Mouse (Mus musculus): ENCODE measurements at regions not wholly inside any gene's neighbourhood (a gene's known extent, or its start where the extent isn't known, plus 50 kb on each side); places are given as distances from the start of the nearest gene placed in this dataset.

DNA sequence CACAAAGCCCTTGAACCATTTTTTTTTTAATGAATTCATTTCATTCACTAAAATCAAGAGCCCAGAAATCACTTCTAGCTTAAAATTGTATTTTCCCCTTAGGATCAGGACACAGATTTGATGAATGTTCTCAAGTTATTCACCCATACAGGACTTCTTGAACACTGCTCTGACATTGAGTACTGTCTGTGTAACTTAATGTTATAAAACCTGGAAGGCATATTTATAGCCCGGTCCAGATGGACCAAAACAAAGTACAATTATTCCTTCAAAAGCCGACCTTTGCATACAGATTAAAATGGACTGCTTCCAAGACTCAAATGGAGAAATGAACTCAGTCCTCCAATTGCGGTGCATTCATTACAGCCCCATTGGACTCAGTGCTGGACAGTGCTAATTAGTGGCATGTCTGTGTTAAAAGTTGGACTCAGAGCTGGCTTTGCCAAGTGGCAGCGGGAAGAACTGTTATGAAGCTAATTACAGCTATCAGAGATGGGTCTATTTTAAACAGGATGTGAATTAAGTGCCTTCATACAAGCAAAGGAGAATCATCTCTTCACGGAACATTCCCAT lies 1499.2 kb upstream of the Slc10a2 start:
- peak; percentile 36; the same call in 1 of the 2 replicates for ATAC-seq
- Histone ChIP-seq H3K36me3 (ENCODE audit: control insufficient read depth, insufficient read depth, low read length) (no peaks in the 10 kb centered on the region), H3K9ac (ENCODE audit: low read depth, low read length) (no peak overlapping the region), H3K27ac (ENCODE audit: low read length) (no peak overlapping the region), H3K4me3 (ENCODE audit: low read depth, low read length) (no peak overlapping the region), H3K9me3 (replicated peaks; ENCODE audit: control insufficient read depth, low read length, poor library complexity, severe bottlenecking) (no peaks in the 10 kb centered on the region), H3K4me2 (ENCODE audit: low read length) (no peak overlapping the region), H3K4me1 (ENCODE audit: control insufficient read depth, insufficient read depth, low read length) (peaks cover 5% of the 10 kb centered on the region; the same call in 1 of the 2 replicates), H3K27me3 (ENCODE audit: control insufficient read depth, insufficient read depth, low read depth, low read length) (no peaks in the 10 kb centered on the region)
- WGBS = 67% methylated on average over 5 of the region's 5 CpGs

DNA sequence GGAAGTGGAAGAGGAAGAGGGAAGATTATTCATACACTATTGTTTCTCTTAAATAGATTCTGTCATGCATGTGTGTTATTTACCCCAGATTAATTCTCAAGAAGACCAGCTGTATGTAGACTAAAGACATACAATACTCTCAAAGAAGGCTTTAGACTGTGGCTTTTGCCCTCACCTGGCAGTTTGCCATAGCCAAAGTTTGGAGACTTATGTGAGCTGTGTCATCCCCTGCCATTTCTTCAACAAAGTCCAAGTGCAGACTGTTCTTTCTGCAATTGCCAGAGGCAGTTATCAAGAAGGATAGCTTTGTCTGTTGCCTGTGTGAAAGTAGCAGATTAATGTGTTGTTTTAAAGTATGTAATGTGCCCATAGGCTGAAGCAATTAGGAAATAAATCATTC lies 1485.0 kb upstream of the Slc10a2 start:
- Histone ChIP-seq H3K9me3 (replicated peaks; ENCODE audit: control insufficient read depth, low read length, poor library complexity, severe bottlenecking) (no peaks in the 10 kb centered on the region), H3K4me1 (ENCODE audit: control insufficient read depth, insufficient read depth, low read length) (no peaks in the 10 kb centered on the region), H3K27me3 (ENCODE audit: control insufficient read depth, insufficient read depth, low read depth, low read length) (no peaks in the 10 kb centered on the region), H3K9ac (ENCODE audit: low read depth, low read length) (no peak overlapping the region), H3K27ac (ENCODE audit: low read length) (no peak overlapping the region), H3K4me3 (ENCODE audit: low read depth, low read length) (no peak overlapping the region), H3K4me2 (ENCODE audit: low read length) (no peak overlapping the region), H3K36me3 (ENCODE audit: control insufficient read depth, insufficient read depth, low read length) (no peaks in the 10 kb centered on the region)
- no peak for ATAC-seq

DNA sequence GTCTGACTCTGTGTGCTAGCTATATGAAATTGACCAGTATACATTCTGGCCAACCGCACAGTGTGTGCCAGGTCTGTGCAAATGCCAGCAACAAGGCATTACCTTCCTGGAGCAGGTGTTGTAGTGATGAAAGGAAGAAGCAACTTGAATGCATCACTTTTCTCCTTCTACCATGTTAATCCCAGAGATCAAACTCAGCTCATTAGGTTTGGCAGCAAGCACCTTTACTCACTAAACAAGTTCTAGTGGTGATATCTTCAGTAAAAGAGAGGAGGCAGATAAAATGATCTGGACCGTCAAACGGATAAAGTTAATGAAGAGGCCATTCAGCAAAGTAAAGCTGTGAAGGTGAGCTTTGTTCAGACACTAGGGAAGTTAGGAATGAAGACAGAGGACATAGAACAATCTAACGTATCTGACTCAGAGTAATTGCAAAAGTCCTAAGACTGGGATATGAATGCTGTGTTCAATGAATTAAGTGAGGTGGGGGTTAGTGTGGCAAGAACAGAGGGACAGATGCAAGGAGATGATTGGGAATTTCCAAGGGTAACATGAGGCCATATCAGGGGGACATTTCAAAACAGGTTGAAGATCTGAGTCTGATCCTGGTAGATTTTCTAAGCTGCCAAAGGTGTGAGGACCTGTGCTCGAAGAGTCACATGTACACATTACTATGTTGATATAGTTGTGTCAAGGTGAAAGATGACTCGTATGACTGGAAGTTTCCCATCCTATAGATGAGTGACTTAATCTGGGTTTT lies 1478.4 kb upstream of the Slc10a2 start:
- Histone ChIP-seq H3K9ac (ENCODE audit: low read depth, low read length) (no peak overlapping the region), H3K36me3 (ENCODE audit: control insufficient read depth, insufficient read depth, low read length) (no peaks in the 10 kb centered on the region), H3K9me3 (replicated peaks; ENCODE audit: control insufficient read depth, low read length, poor library complexity, severe bottlenecking) (no peaks in the 10 kb centered on the region), H3K27me3 (ENCODE audit: control insufficient read depth, insufficient read depth, low read depth, low read length) (no peaks in the 10 kb centered on the region), H3K4me2 (ENCODE audit: low read length) (no peak overlapping the region), H3K4me1 (ENCODE audit: control insufficient read depth, insufficient read depth, low read length) (no peaks in the 10 kb centered on the region), H3K4me3 (ENCODE audit: low read depth, low read length) (no peak overlapping the region), H3K27ac (ENCODE audit: low read length) (no peak overlapping the region)
- ATAC-seq = no peak
- WGBS = 94% methylated on average over 6 of the region's 6 CpGs

DNA sequence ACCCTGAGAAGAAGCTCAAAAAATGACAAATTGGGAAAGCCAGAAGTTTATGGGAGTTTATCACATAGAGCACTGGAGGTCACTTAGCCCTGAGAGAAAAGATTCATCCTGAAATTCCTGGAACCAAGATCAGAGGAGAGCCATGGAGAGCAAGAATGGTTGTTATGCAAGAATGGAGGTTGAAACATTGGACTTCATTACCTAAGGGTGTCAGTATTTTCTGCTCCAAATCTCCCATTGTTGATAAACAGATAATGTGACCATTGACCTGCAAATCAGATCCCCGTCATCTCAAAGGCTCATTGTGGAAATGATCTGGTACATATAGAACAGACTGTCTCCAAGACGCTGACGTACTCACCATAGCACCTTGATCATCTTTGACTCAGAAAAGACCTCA lies 1477.6 kb upstream of the Slc10a2 start:
- WGBS = 89% methylated on average over 3 of the region's 3 CpGs
- no peak overlapping the region for H3K4me2 ChIP-seq (ENCODE audit: low read length)
- H3K27me3 ChIP-seq (ENCODE audit: control insufficient read depth, insufficient read depth, low read depth, low read length) = no peaks in the 10 kb centered on the region
- no peak overlapping the region for H3K27ac ChIP-seq (ENCODE audit: low read length)
- no peak overlapping the region for H3K4me3 ChIP-seq (ENCODE audit: low read depth, low read length)
- ATAC-seq = no peak
- no peaks in the 10 kb centered on the region for H3K36me3 ChIP-seq (ENCODE audit: control insufficient read depth, insufficient read depth, low read length)
- H3K9ac ChIP-seq (ENCODE audit: low read depth, low read length) = no peak overlapping the region
- H3K9me3 ChIP-seq (replicated peaks; ENCODE audit: control insufficient read depth, low read length, poor library complexity, severe bottlenecking) = no peaks in the 10 kb centered on the region
- no peaks in the 10 kb centered on the region for H3K4me1 ChIP-seq (ENCODE audit: control insufficient read depth, insufficient read depth, low read length)

DNA sequence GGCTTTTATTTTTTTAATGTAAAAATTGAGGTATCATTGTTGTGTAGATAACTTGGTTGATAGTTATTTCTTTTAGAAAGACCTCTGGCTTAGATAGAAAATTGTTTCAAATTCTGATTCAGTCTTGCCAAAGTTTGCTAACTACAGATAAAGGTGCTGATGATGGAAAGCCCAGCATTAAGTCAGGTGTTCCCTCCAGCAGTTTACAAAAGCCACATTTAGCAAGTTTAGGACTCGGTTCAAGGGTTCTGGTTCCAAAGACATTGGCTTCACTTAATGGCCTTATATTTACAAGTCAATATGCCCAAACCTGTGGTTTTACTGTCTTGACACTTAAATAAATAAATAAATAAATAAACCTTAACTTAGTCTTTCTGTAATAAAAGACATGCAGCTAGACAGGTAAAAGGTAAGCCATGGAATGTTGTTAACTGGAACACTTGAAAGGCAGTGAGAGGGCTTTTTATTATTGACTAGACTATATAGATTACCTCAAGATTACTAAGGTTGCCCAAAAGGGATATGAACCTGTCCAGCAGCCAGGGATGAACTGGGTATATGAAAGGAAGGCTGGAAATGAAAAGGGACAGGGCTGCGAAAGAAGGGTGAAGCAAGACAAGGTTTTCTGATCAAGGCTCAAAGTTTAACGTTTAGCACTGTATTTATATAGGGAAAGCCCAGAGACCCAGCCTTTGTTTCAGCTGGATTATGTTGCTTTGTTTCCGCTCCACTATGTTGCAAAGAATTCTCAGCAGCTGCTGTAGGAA lies 1472.9 kb upstream of the Slc10a2 start:
- Histone ChIP-seq H3K27ac (ENCODE audit: low read length) (no peak overlapping the region), H3K9me3 (replicated peaks; ENCODE audit: control insufficient read depth, low read length, poor library complexity, severe bottlenecking) (no peaks in the 10 kb centered on the region), H3K36me3 (ENCODE audit: control insufficient read depth, insufficient read depth, low read length) (no peaks in the 10 kb centered on the region), H3K27me3 (ENCODE audit: control insufficient read depth, insufficient read depth, low read depth, low read length) (no peaks in the 10 kb centered on the region; the same call in 1 of the 2 replicates), H3K4me2 (ENCODE audit: low read length) (no peak overlapping the region), H3K4me3 (ENCODE audit: low read depth, low read length) (no peak overlapping the region), H3K4me1 (ENCODE audit: control insufficient read depth, insufficient read depth, low read length) (no peaks in the 10 kb centered on the region), H3K9ac (ENCODE audit: low read depth, low read length) (no peak overlapping the region)
- 74% methylated on average over 4 of the region's 4 CpGs for WGBS
- no peak for ATAC-seq

DNA sequence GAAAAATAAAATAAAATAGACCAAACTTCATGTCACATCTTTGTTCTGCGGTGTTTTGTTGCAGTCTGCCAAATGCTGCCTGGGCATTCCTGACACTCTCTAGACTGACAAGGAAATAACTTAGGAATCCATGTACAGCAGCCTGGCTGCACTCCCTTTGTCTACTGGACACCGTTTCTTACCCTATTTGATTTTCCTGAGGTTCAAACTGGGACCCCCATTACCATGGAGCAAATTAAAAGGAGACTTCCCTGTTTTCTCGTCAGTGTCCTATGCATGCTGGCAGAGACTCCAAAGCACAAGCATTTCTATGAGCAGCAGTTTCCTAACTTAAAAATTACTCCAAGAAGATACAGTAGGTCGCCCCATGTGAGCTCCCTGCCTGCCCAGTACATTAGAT lies 1470.1 kb upstream of the Slc10a2 start:
- no peaks in the 10 kb centered on the region for H3K9me3 ChIP-seq (replicated peaks; ENCODE audit: control insufficient read depth, low read length, poor library complexity, severe bottlenecking)
- H3K4me1 ChIP-seq (ENCODE audit: control insufficient read depth, insufficient read depth, low read length) = no peaks in the 10 kb centered on the region
- no peak overlapping the region for H3K9ac ChIP-seq (ENCODE audit: low read depth, low read length)
- no peak for ATAC-seq
- H3K4me2 ChIP-seq (ENCODE audit: low read length) = no peak overlapping the region
- H3K4me3 ChIP-seq (ENCODE audit: low read depth, low read length) = no peak overlapping the region
- no peaks in the 10 kb centered on the region for H3K36me3 ChIP-seq (ENCODE audit: control insufficient read depth, insufficient read depth, low read length)
- no peaks in the 10 kb centered on the region; the same call in 1 of the 2 replicates for H3K27me3 ChIP-seq (ENCODE audit: control insufficient read depth, insufficient read depth, low read depth, low read length)
- 67% methylated on average over 4 of the region's 4 CpGs for WGBS
- no peak overlapping the region for H3K27ac ChIP-seq (ENCODE audit: low read length)

DNA sequence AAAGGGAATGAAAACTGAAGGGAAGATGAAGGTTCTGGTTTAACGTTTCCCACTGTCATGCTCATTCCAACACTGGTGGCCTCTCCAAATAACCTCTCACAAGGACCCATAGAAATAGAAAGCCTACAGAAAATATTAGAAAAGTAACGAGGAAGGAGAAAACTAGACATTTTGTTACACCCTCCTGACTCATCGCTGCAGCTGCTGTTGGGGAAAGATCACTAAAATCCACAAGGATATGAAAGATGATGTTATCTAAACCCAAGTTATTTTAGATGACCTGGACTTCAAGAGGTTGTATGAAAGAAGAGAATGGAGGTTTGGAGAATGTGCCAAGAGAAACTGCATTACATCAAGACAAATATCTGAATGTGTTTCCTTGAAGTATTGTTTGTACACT lies 1468.3 kb upstream of the Slc10a2 start:
- Histone ChIP-seq H3K4me1 (ENCODE audit: control insufficient read depth, insufficient read depth, low read length) (no peaks in the 10 kb centered on the region), H3K9ac (ENCODE audit: low read depth, low read length) (no peak overlapping the region), H3K4me2 (ENCODE audit: low read length) (no peak overlapping the region), H3K36me3 (ENCODE audit: control insufficient read depth, insufficient read depth, low read length) (no peaks in the 10 kb centered on the region), H3K27me3 (ENCODE audit: control insufficient read depth, insufficient read depth, low read depth, low read length) (no peaks in the 10 kb centered on the region; the same call in 1 of the 2 replicates), H3K27ac (ENCODE audit: low read length) (no peak overlapping the region), H3K9me3 (replicated peaks; ENCODE audit: control insufficient read depth, low read length, poor library complexity, severe bottlenecking) (no peaks in the 10 kb centered on the region), H3K4me3 (ENCODE audit: low read depth, low read length) (no peak overlapping the region)
- 93% methylated on average over 3 of the region's 3 CpGs for WGBS
- no peak for ATAC-seq

DNA sequence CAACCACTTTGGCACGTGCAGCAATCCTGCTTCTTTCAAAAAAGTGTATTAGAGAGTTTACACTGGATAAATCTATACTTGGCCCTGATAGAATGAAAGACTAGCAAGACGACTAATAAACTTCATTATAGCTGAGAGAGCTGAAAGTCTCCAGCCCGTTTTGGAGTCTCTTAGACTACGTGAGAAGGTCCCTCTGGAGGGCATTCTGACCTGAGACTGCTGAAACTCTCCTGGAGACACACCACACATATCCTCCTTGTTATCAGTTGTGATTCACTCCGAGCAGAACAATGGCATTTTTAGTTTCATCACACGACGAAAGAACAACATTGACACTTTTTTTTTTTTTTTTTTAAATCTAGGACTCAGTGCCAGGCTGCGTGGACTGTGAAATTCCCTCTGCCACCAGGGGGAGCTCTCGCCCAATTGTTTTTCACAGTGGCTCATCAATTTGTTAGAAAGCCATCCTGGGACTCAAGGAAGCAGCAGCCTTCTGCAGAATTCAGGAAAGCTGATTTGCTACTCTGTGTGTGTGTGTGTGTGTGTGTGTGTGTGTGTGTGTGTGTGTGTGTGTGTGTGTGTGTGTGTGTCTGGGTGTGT lies 1467.0 kb upstream of the Slc10a2 start:
- H3K27ac ChIP-seq (ENCODE audit: low read length) = no peak overlapping the region
- no peak overlapping the region for H3K9ac ChIP-seq (ENCODE audit: low read depth, low read length)
- H3K4me2 ChIP-seq (ENCODE audit: low read length) = no peak overlapping the region
- WGBS = 33% methylated on average over 9 of the region's 9 CpGs
- no peaks in the 10 kb centered on the region for H3K36me3 ChIP-seq (ENCODE audit: control insufficient read depth, insufficient read depth, low read length)
- H3K9me3 ChIP-seq (replicated peaks; ENCODE audit: control insufficient read depth, low read length, poor library complexity, severe bottlenecking) = no peaks in the 10 kb centered on the region
- H3K4me3 ChIP-seq (ENCODE audit: low read depth, low read length) = no peak overlapping the region
- no peak; the same call in 1 of the 2 replicates for ATAC-seq
- no peaks in the 10 kb centered on the region for H3K4me1 ChIP-seq (ENCODE audit: control insufficient read depth, insufficient read depth, low read length)
- no peaks in the 10 kb centered on the region; the same call in 1 of the 2 replicates for H3K27me3 ChIP-seq (ENCODE audit: control insufficient read depth, insufficient read depth, low read depth, low read length)

DNA sequence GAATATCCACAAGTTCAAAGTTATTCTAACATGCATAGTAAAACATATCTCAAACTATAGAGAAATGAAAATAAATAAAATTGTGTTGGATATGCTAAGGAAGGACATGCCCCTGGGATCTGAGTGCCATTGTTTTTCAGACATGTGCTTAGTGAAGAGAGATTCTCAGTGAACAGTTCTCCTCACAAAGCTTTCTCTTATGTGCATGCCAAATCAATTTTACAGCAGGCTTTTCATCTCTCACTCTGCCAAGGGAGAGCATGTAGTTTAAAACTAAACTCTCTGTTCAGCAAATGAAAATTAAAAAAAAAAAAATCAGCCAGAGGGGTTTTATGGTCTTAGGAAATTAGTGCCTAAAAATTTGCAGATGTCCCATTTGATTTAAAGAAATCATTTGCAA lies 1445.8 kb upstream of the Slc10a2 start:
- Histone ChIP-seq H3K27ac (ENCODE audit: low read length) (no peak overlapping the region), H3K36me3 (ENCODE audit: control insufficient read depth, insufficient read depth, low read length) (no peaks in the 10 kb centered on the region)
- no peak for ATAC-seq

More for the DNA sequence above, 1445.8 kb upstream of the Slc10a2 start:
- Histone ChIP-seq H3K9me3 (replicated peaks; ENCODE audit: control insufficient read depth, low read length, poor library complexity, severe bottlenecking) (no peaks in the 10 kb centered on the region), H3K4me2 (ENCODE audit: low read length) (no peak overlapping the region), H3K9ac (ENCODE audit: low read depth, low read length) (no peak overlapping the region), H3K4me1 (ENCODE audit: control insufficient read depth, insufficient read depth, low read length) (no peaks in the 10 kb centered on the region), H3K4me3 (ENCODE audit: low read depth, low read length) (no peak overlapping the region), H3K27me3 (ENCODE audit: control insufficient read depth, insufficient read depth, low read depth, low read length) (no peaks in the 10 kb centered on the region)
